ENCODE assay signal across 12 mouse cellular contexts in the genomic region with DNA sequence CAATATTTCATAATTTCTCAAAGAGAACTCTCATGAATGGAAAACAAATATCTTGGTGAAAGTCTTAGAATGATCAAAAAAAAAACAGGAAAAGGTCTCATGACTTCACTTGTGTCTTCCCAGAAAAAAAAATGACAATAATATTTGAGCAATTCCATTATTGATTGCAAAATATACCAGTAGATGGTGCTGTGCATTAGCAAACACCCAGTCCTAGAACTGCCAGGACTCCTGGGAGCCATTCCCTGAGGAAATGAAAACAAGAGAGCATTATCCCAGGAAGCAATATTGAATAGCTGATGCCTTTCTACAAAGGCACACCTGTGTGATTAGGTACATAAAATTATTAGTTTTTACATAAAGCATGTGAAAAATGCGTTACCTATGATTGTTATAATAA.
A peak's percentile ranks its signal among the peaks of the same experiment; 100 is the strongest.
DNase-seq lines count a peak whose midpoint lies in the region; ATAC-seq and TF ChIP-seq lines count a peak whose summit lies in the region.
"Had no signal": no experiment of that assay in that cellular context is flagged by ENCODE, and none has a peak within 500 bp of the region (broad histone marks: within the 10 kb centered on the region; RNA-seq: fewer than 3 reads in every experiment).

No protein-coding gene starts in this region.

- H3K9ac ChIP-seq in heart, postnatal 0 days (replicated peaks; ENCODE audit: low read depth, low read length), result no peak overlapping the region
- H3K9ac ChIP-seq in liver, adult 2 months (ENCODE audit: low read depth, low read length), result no peak overlapping the region
- H3K9ac ChIP-seq in liver, postnatal 0 days (replicated peaks), result no peak overlapping the region
- H3K9ac ChIP-seq: neural tube, embryonic 12.5 days had no signal

- H3K79me2 ChIP-seq in liver, adult 2 months (ENCODE audit: control insufficient read depth, insufficient read depth, low read length), result no peaks in the 10 kb centered on the region

- 71% methylated on average over 1 of the region's 1 CpGs for WGBS in heart, postnatal 0 days
- 66% methylated on average over 1 of the region's 1 CpGs for WGBS in liver, adult 2 months
- WGBS in liver, postnatal 0 days (ENCODE audit: insufficient replicate concordance), result 79% methylated on average over 1 of the region's 1 CpGs

- no peak for ATAC-seq in heart, postnatal 0 days (ENCODE audit: insufficient read depth, low read depth)
- ATAC-seq in liver, postnatal 0 days, result no peak

- H3K4me3 ChIP-seq in heart, postnatal 0 days (ENCODE audit: low read depth, low read length), result no peak overlapping the region
- H3K4me3 ChIP-seq in liver, adult 2 months (ENCODE audit: insufficient read depth, low read depth, low read length), result no peak overlapping the region
- H3K4me3 ChIP-seq in liver, postnatal 0 days (ENCODE audit: low read depth, low read length), result no peak overlapping the region
- H3K4me3 ChIP-seq: neural tube, embryonic 12.5 days had no signal

- H3K4me1 ChIP-seq in heart, postnatal 0 days (ENCODE audit: control insufficient read depth, insufficient read depth), result no peaks in the 10 kb centered on the region
- H3K4me1 ChIP-seq in liver, adult 2 months (ENCODE audit: control insufficient read depth, insufficient read depth, low read length), result no peaks in the 10 kb centered on the region
- no peaks in the 10 kb centered on the region for H3K4me1 ChIP-seq in liver, postnatal 0 days (ENCODE audit: insufficient read depth)
- H3K4me1 ChIP-seq: neural tube, embryonic 12.5 days had no signal

- no peaks in the 10 kb centered on the region for H3K27me3 ChIP-seq in heart, postnatal 0 days (ENCODE audit: control insufficient read depth, insufficient read depth, low read length)
- H3K27me3 ChIP-seq in liver, adult 2 months (ENCODE audit: control insufficient read depth, insufficient read depth, low read length), result no peaks in the 10 kb centered on the region
- H3K27me3 ChIP-seq in liver, postnatal 0 days (ENCODE audit: insufficient read depth, low read length), result no peaks in the 10 kb centered on the region
- H3K27me3 ChIP-seq: neural tube, embryonic 12.5 days had no signal

- TF ChIP-seq POLR2A in liver, adult 2 months (IDR thresholded peaks at IDR 0.05; ENCODE audit: extremely low read depth, insufficient read depth, low read length), result no peak

- H3K36me3 ChIP-seq in heart, postnatal 0 days (replicated peaks; ENCODE audit: control insufficient read depth, insufficient read depth, low read length), result no peaks in the 10 kb centered on the region
- no peaks in the 10 kb centered on the region for H3K36me3 ChIP-seq in liver, adult 2 months (ENCODE audit: control insufficient read depth, insufficient read depth, low read length)
- no peaks in the 10 kb centered on the region for H3K36me3 ChIP-seq in liver, postnatal 0 days (replicated peaks; ENCODE audit: insufficient read depth, low read length)
- H3K36me3 ChIP-seq: neural tube, embryonic 12.5 days had no signal

- no peak overlapping the region for H3K4me2 ChIP-seq in heart, postnatal 0 days (ENCODE audit: low read depth, low read length)
- no peak overlapping the region for H3K4me2 ChIP-seq in liver, postnatal 0 days (ENCODE audit: low read depth, low read length)
- H3K4me2 ChIP-seq: neural tube, embryonic 12.5 days had no signal

- H3K9me3 ChIP-seq in heart, postnatal 0 days (replicated peaks; ENCODE audit: control insufficient read depth, low read length), result no peaks in the 10 kb centered on the region
- H3K9me3 ChIP-seq in liver, postnatal 0 days (ENCODE audit: low read length), result no peaks in the 10 kb centered on the region
- H3K9me3 ChIP-seq: neural tube, embryonic 12.5 days had no signal

- no peak for DNase-seq in heart, postnatal 0 days (ENCODE audit: low spot score)
- DNase-seq in heart, postnatal 4 days, result no peak
- peak; percentile 5 for DNase-seq in liver, adult 2 months (ENCODE audit: extremely low read depth, low read depth, low spot score)
- DNase-seq in liver, postnatal 0 days, result no peak
- peak; percentile 20 for DNase-seq in adipocyte (ENCODE audit: low spot score)
- DNase-seq in retina, embryonic 14.5 days (ENCODE audit: low spot score), result peak; percentile 61
- no peak for DNase-seq in spleen, postnatal 10 days (ENCODE audit: low spot score in 2 of 2)
- DNase-seq: adrenal gland, adult 8-10 months; gastrocnemius, postnatal 25 days; kidney, adult 8-10 months; right cerebral cortex, postnatal 14 days had no signal

- TF ChIP-seq CTCF in heart, postnatal 0 days (IDR thresholded peaks at IDR 0.05; ENCODE audit: low read depth), result peak; percentile 39
- no peak for TF ChIP-seq CTCF in liver, adult 2 months (IDR thresholded peaks at IDR 0.05; ENCODE audit: low read depth, low read length)
- TF ChIP-seq CTCF in liver, postnatal 0 days (IDR thresholded peaks at IDR 0.05; ENCODE audit: low read depth), result no peak

- no peak overlapping the region for H3K27ac ChIP-seq in heart, postnatal 0 days (ENCODE audit: low read depth)
- H3K27ac ChIP-seq in liver, adult 2 months (replicated peaks; ENCODE audit: insufficient read depth, low read depth, low read length), result no peak overlapping the region
- H3K27ac ChIP-seq in liver, postnatal 0 days (ENCODE audit: low read depth), result no peak overlapping the region
- H3K27ac ChIP-seq: neural tube, embryonic 12.5 days had no signal

- no peak for TF ChIP-seq EP300 in heart, postnatal 0 days (IDR thresholded peaks at IDR 0.05; ENCODE audit: low read depth)
- TF ChIP-seq EP300 in liver, postnatal 0 days (IDR thresholded peaks at IDR 0.05; ENCODE audit: low read depth), result no peak

Comparison
In these comparisons a context has a peak if more than half of its experiments do, and no peak if none do; other contexts are left out.
1. DNase-seq: peak in liver, adult 2 months (single experiment), adipocyte (single experiment) and retina, embryonic 14.5 days (single experiment); none in heart, postnatal 0 days (single experiment), heart, postnatal 4 days (single experiment), liver, postnatal 0 days (single experiment) and spleen, postnatal 10 days (0 of 2).